ENCODE assay signal across 8 mouse cellular contexts in genomic region chr5:100414474-100415196, GRCm38 (mm10). TPM values are rescaled to one million over a fixed set of nuclear protein-coding genes. Genes with fewer than 3 reads are reported as not detected.
DNase-seq lines count a peak whose midpoint lies in the region; ATAC-seq and TF ChIP-seq lines count a peak whose summit lies in the region.

No protein-coding gene starts in this region.

- ATAC-seq in forebrain, embryonic 16.5 days = no peak
- no peak for ATAC-seq in liver, embryonic 15.5 days (ENCODE audit: insufficient read depth)
- ATAC-seq in CD4-positive, CD25-positive, alpha-beta regulatory T cell, adult 4 months = no peak

- H3K9me3 ChIP-seq in forebrain, embryonic 16.5 days (ENCODE audit: control insufficient read depth, low read length) = no peaks in the 10 kb centered on the region
- H3K9me3 ChIP-seq in liver, embryonic 15.5 days (replicated peaks) = no peaks in the 10 kb centered on the region

- WGBS in forebrain, embryonic 16.5 days = 81% methylated on average over 11 of the region's 11 CpGs
- WGBS in liver, embryonic 15.5 days (ENCODE audit: insufficient replicate concordance) = 40% methylated on average over 11 of the region's 11 CpGs

- intact Hi-C loops in gastrocnemius, adult 2 months (cut with DNase I) = loop anchor here (10.0 kb wide), 1 partner anchor 380 kb away; the partner anchor contains the start of genes Enoph1 and Hnrnpdl

- DNase-seq in gastrocnemius, adult 2 months = no peak
- no peak for DNase-seq in gastrocnemius, postnatal 25 days
- DNase-seq in 3T3-L1 (ENCODE audit: low read depth, low spot score) = peak; percentile 27
- DNase-seq in ovary, postnatal 14 days (ENCODE audit: low spot score) = no peak
- no peak for DNase-seq in gastrocnemius, postnatal 10 days

- no peak for TF ChIP-seq CTCF in gastrocnemius, adult 2 months (IDR thresholded peaks at IDR 0.05)

- no peaks in the 10 kb centered on the region for H3K27me3 ChIP-seq in forebrain, embryonic 16.5 days (replicated peaks; ENCODE audit: control insufficient read depth, insufficient read depth, low read length)
- H3K27me3 ChIP-seq in liver, embryonic 15.5 days = no peaks in the 10 kb centered on the region

- no peak overlapping the region for H3K9ac ChIP-seq in forebrain, embryonic 16.5 days (replicated peaks; ENCODE audit: low read depth, low read length)
- no peak overlapping the region; the same call in 1 of the 2 replicates for H3K9ac ChIP-seq in liver, embryonic 15.5 days

- H3K4me3 ChIP-seq in gastrocnemius, adult 2 months = peak overlapping the region; percentile 94
- no peak overlapping the region for H3K4me3 ChIP-seq in forebrain, embryonic 16.5 days (replicated peaks; ENCODE audit: low read length)
- peak overlapping the region; percentile 86 for H3K4me3 ChIP-seq in liver, embryonic 15.5 days (replicated peaks)

- H3K27ac ChIP-seq in gastrocnemius, adult 2 months = peak overlapping the region; percentile 97
- no peak overlapping the region for H3K27ac ChIP-seq in forebrain, embryonic 16.5 days (ENCODE audit: low read length)
- H3K27ac ChIP-seq in liver, embryonic 15.5 days (replicated peaks) = no peak overlapping the region; the same call in 1 of the 2 replicates

- H3K36me3 ChIP-seq in forebrain, embryonic 16.5 days (ENCODE audit: control insufficient read depth, insufficient read depth) = peaks cover 9% of the 10 kb centered on the region; the same call in 1 of the 2 replicates
- peaks cover 5% of the 10 kb centered on the region for H3K36me3 ChIP-seq in liver, embryonic 15.5 days (replicated peaks)

- H3K4me2 ChIP-seq in forebrain, embryonic 16.5 days (ENCODE audit: low read length) = peak overlapping the region; percentile 28
- H3K4me2 ChIP-seq in liver, embryonic 15.5 days = peak overlapping the region; percentile 83

- H3K4me1 ChIP-seq in forebrain, embryonic 16.5 days (replicated peaks; ENCODE audit: control insufficient read depth, insufficient read depth, low read length) = peaks cover 13% of the 10 kb centered on the region
- peaks cover 44% of the 10 kb centered on the region for H3K4me1 ChIP-seq in liver, embryonic 15.5 days (replicated peaks)

RNA-seq across cellular contexts. Expression of gene Sec31a, which starts 1.4 kb away (rescaled TPM):
- 10 to 100 TPM; 65.4 to 71.0 TPM for total RNA-seq in gastrocnemius, adult 2 months (2021)
- total RNA-seq in gastrocnemius, postnatal 25 days (2021) = 10 to 100 TPM; 61.2 to 65.4 TPM
- 91.0 and 92.3 TPM in 2 replicates for polyA plus RNA-seq in forebrain, embryonic 16.5 days (2015; fragmentation: Nextera tagmentation; extraction: Ambion mirVana)
- 52.3 and 57.0 TPM in 2 replicates for polyA plus RNA-seq in liver, embryonic 15.5 days (2015; fragmentation: Nextera tagmentation; extraction: Ambion mirVana)
- 100 to 1,000 TPM in 1 of 2 experiments, 10 to 100 TPM in 1; 95.9 to 124 TPM for total RNA-seq in gastrocnemius, postnatal 10 days (2021)
- 100 to 1,000 TPM in 1 of 2 experiments, 10 to 100 TPM in 1; 92.6 to 140 TPM for polyA plus RNA-seq in CD4-positive, CD25-positive, alpha-beta regulatory T cell, adult 4 months (2017; shearing (Covaris generic))
